Mouse (Mus musculus) lung, adult 2 months (tissue): ENCODE data around the gene Creb1.

Source experiments
- CTCF ChIP-seq: fragments of 200-500 bp; IDR thresholded peaks from 2 replicates; pipeline ENCODE4 v1.5.1; 2011; ENCODE audit warnings: mild to moderate bottlenecking, low read length, control low read depth; ENCODE audit not compliant: insufficient read depth
- POLR2A ChIP-seq: fragments of 200-500 bp; IDR thresholded peaks from 2 replicates; pipeline ENCODE4 v1.6.1; 2011; ENCODE audit warnings: low read depth, mild to moderate bottlenecking, control low read depth, low read length, borderline replicate concordance; ENCODE audit errors: extremely low read depth

- TF ChIP-seq CTCF (no peak), POLR2A (no peak)
Measured at GRCm38 (mm10) chr1:64488521-64489029, 43.9 kb upstream of the Creb1 start.
